Mouse (Mus musculus) lung, postnatal 4 days (tissue): ENCODE measurements around the gene Dazl.
A peak's percentile ranks its signal among the peaks of the same experiment; 100 is the strongest.

ENCODE experiments used
- DNase-seq, 2 experiments: peaks; one replicate each; pipeline ENCODE4 v3.0.0; 2021

Dazl gene

GRCm38 (mm10) chr17:50293241-50293731 lies at the start of gene Dazl:
Gene Dazl (minus strand): TSS chr17:50293636.
- no peak for DNase-seq

GRCm38 (mm10) chr17:50341850-50342544 lies 48.6 kb upstream of the Dazl start:
- no peak for DNase-seq

DNA sequence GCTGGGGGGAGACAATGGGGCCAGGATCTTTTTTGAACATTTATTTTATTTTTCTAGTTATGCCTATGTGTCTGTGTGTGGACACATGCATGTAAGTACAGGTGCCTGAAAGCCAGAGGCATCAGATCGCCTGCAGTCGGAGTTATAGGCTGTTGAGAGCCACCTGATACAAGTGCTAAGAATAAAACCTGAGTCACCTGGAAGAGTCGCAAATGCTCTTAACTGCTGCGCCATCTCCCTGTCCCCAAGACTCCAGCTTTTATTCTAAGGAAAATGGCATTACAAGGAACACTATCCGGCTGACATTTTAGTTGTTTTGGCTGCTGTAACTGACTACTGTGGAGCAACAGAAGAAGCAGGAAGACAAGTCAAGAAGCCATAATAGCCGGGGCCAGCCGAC lies 45.5 kb upstream of the Dazl start:
- no peak for DNase-seq

- no peak for DNase-seq
These were observed 42.3 kb upstream of the Dazl start for GRCm38 (mm10) chr17:50335776-50336175.

- no peak for DNase-seq
These were observed 41.3 kb upstream of the Dazl start for GRCm38 (mm10) chr17:50334694-50335093.

DNA sequence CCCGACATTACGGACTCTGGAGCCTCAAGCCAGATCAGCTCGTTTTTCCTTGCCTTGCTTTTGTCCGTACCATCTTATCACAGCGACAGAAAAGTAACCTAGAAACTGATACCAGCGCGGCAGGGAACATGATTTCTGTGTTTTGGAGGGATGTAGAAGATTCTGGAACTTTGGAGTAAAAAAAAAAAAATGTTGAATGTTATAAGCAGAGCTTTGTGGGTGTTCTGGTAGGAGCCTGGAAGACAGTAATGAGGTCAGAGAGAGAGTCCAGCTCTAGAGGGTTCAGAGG lies 38.5 kb upstream of the Dazl start:
- DNase-seq: no peak

DNA sequence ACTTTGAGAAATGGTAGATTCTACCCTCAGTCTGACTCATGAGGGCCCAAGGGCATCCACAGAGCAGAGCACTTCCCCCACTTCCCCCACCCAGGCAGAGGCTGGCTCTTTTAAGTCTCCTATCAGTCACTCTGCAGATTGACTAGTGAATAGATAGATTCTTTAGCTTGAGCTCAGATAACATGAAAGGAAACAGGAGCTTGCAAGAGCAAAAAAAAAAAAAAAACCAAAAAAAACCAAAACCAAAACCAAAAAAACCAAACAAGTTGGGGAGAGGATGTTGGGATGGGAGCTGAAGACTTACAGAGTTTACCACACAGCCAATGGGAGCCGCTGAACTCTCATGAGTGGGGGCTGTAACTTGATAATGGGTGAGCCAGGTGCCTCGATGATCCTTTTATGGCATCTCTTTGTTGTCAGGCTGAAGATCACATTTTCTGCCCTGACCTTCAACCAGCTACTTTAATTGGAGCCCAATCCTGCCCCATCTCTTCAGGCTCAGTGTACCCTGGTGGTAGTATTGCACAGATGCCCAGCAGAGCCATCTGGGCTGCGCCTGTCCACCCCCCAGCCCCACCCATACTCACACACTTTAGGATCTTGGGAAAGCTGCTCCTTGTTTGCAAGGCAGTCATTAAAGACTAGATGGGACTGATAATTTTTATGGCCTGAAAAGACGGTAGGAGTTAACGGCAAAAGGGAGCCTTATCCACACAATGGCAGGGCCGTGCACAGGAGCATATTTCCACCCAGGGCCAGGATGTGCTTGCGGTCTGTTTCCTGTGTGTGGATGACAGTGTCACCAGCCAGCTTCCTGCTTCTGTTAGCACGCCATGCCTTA lies 38.0 kb upstream of the Dazl start:
- peak; percentile 56 to 72 for DNase-seq

- DNase-seq: no peak
These were observed 36.8 kb upstream of the Dazl start for GRCm38 (mm10) chr17:50330245-50330644.

DNA sequence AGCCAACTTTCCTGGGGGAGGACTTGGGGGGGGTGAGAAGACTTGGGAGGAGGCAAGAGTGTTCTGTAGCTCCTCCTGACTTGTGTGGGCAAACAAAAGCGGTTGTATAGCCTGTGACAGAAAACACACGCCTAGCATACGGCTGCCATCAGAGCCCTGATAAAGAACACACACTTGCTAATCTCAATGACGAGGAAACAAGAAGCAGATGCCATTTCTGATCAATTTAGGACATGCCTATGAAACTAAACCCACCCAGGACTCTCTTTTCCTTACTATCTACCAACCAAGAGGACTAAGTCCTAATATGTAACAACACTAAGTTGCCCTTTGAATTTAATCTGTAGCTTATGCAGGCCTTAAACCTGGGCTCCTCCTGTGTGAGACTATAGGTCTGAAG lies 31.2 kb upstream of the Dazl start:
- no peak for DNase-seq

DNA sequence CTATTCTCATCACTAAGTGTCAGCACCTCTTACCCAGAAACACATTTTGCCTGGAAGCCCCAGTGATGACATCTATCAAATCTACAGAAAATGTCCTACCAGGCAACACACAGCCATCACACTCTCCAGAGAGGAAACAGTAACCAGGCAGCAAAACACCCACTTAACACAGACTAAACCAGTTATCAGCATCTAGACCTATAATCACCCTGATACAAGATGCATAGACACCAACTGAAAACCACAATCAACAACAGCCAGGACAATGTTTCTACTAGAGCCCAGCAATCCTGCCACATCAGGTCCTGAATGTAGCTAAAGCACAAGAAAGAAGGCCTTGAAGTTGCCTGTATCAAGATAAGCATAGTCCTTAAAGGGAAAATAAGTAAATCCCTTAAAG lies 25.4 kb upstream of the Dazl start:
- DNase-seq: no peak

GRCm38 (mm10) chr17:50316216-50317150 lies 23.0 kb upstream of the Dazl start:
- DNase-seq: no peak

DNA sequence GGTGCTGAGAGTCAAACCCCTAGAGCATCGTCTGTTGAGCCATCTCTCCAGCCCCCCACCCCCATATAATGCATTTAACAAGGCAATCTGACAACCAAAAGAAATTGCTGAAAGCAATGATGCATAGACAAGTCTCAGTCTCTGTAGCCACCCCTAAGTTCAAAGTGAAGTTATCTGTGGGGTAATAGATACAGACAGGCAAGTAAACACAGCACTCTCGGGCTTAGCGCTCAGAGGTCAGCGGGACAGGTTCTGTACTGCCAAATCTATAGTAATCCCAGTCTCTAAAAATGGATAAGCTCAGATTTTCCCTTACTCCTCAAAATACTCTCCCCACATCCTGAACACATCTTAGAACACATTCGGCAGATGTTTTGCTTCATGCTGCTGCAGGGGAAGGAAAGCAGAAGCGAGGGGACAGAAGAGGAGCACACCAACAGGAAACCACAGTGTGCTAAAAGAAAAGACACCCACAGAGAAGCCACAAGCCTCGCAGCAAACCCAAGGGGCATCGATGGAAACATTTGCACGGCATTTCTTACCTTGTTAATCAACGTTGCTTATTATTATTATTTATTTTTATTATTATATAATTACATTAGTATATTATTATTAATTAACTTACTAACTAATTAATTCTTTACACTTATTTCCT lies 16.8 kb upstream of the Dazl start:
- DNase-seq: no peak

DNA sequence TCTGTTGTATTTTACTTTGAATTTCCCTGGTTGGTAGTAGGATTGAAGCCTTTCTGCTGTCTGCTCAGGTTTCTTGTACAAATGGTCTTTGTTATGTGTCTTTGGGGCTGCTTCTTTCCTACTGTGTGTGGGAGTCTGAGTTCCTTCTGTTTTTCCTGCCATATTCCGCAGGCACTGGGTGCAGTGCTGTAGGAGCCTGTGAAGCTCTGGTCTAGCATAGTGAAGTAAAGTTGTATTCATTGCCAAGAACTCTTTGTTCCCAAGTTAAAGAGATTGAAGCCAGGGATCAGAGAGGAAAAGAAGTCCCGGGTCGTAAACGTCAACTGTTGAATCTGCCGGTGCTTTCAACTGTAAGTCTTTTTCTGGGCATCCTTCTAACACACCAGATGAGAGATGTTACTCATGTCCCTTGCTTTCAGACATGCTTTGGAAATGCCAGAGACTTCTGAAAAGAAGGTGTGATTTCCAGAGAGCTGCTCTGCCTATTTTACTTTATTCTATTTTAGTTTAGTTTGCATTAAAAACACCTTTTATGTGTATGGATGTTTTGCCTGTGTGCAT lies 16.2 kb upstream of the Dazl start:
- DNase-seq: no peak

- no peak for DNase-seq
These were observed 15.4 kb upstream of the Dazl start for GRCm38 (mm10) chr17:50308880-50309279.

DNA sequence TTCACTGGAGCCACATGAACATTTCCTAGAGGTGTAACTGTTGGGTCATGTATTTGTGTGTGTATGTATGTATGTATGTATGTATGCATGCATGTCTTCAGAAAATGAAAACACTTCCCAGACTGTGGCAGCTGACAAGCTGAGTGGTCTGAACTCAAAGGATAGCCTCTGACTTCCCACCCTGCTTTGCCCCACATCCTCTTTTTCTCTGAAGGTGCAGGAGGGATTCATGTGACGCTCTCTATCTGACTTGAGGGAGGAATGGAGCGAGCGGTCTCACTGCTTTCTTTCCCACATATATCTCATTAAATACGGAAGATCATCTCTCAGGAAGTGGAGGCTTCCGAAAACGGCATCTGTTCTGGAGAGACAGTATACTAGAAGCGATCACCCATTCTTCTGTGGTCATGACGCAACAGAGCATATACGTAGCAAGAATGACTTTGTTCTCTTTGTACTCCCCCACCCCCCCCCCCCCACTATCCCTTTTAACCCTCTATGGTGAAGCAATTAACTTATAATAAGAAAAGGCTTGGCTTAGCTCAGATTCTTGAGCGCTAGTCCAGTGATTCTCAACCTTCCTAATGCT lies 14.7 kb upstream of the Dazl start:
- DNase-seq: no peak

GRCm38 (mm10) chr17:50302867-50303266 lies 9.4 kb upstream of the Dazl start:
- no peak for DNase-seq

DNA sequence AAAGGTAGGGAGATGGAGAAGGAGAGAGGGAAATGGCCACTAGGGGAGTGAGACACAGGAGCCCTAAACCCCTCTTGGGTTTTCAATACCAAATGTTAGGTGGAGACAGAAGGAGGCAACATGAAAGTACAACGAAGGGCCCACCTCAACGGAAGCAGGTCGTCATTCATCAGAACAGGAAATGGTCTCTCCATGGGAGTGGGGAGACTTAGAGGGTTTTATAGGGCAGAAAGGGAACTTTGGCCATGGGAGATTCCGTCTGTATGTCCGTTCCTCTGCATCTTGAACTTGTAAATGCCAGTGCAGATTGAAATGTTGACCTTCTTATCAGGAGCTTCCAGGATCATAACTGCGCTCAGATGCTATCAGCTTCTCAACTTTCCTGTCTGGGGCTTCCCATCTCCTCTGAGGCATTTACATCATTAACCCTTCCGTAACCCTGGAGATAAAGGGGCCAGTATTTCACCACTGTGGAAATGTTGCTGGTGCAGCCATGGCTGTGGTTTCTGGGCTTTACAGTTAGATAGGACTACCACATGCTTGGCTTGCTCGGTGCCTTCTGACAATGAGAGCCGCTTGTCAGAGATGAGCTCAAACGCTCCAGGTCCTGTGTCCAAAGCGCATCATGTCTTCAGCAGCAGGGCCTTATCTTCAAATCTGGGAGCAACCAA lies 6.9 kb upstream of the Dazl start:
- DNase-seq: no peak

DNA sequence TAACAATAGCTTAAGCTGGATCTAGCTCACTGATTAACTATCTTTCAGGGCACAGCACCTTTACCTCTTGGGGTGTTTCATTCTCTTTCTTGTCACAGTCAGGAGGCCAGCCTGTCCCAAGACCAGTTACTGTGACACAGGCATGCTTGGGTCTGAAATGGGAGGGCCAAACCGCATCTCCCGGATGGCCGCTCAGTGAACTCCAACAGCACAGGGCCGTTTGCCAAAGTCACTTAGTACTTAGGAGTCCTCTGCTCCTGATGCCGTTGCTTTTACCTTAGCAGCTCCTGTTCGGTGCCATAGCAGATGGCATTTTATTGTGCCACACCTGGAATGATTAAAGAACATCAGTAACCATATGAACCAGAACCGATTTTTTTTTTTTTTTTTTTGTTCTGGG lies 5.4 kb upstream of the Dazl start:
- no peak for DNase-seq

DNA sequence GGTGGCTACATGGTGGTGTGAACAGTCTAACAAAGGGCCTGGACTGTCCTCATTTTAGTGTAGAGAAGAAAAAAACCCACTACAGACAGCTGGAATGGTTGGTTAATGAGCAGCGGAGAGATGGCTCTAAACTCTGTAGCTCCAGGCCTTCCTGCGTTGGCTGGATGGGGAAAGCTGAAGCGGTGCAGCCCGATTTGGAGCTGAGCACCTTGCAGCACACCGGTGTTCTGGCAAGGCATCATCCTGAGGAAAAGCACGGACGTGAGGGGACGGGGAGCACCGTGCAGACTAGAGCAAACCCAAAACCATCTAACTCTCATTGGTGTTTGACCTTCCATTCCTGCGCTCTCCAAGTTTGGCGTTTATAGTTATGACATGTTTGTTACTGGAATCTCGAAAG lies 1.3 kb upstream of the Dazl start:
- no peak for DNase-seq

DNA sequence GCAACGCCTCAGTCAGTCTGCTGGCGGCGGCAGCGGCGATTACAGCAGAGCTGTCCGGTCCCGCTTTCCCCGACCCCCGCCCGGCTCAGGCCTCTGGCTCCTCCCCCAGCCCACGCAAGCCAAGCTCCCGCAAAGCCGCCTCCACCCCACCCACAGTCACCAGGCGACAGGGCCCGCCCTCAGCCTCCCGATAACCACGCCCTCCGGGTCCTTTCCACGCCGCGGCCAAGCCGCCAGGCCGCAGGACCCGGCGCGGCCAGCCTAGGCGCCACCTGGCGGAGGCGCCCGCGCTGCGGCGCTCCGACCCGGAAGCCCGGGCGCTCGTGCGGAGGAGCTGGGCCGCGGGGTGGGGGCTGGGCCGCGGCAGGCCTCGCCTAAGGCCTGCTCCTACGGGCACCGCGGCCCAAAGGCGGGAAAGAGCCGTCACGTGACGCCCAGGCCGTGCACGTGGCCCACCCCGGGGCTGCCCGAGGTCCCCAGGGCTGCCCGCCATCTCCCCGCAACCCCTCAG lies 720 bp downstream of the Dazl start:
- DNase-seq: peak; percentile 95

- DNase-seq: no peak
These were observed 1.8 kb downstream of the Dazl start for GRCm38 (mm10) chr17:50291485-50292200.
